Mouse (Mus musculus) heart, adult 9 months (tissue): ENCODE measurements around the gene Swt1.
"Not testable (repeated sequence)": the region's sequence is repeated elsewhere in the genome, so short reads cannot be mapped to it uniquely, and the experiment has no call there.

Experiments used
- DNase-seq, 2 experiments: peaks; one replicate each; pipeline ENCODE4 v3.0.0; 2022; ENCODE audit warnings: low spot score in 2 of 2

Swt1 gene

DNA sequence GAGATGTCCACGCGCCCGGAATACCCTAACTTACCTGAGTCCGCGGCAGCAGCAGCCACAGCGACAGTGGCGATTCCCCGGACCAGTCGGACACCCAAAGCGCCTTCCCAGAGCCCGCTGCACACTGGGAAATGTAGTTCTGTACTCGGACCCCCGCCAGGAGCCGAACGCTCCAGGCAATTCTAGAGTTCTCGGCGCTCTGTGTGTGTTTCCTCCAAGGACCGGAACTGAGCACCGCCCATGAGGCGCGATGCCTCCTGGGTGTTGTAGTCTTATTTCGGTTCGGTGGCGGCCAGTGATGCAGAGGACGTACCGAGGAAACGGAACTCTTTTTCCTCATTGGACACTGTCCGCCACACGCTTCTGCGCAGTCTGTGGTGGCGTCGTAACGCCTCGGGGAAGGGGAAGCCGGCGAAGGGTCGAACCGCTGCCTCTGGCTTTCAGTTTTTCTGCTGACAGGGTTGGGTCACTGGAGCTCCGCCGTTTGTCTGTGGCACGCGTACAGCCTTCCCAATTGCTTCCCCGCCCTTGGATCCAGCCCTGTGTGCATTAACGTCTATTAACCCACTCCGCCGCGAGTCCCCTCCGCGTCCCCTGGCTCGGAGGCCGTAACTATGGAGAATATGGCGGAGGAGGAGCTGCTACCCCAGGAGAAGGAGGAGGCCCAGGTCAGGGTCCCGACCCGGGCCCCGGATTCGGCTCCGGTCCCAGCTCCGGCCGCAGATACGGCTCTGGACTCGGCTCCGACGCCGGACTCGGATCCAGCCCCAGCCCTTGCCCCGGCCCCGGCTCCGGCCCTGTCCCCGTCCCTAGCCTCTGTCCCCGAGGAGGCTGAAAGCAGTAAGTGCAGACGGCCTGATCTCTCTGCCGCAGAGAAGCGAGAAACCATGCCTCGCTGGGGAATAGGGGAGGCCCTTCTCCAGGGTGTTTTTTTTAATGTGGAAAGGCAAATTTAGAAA lies at the start of gene Swt1, which contains the start of gene Trmt1l:
Gene Swt1, minus strand, starts transcription at position 193 of the 959 bp plus-strand sequence.
Gene Trmt1l, plus strand, starts transcription at position 280 of the 959 bp plus-strand sequence.
- DNase-seq = peak; percentile 99 to 100

DNA sequence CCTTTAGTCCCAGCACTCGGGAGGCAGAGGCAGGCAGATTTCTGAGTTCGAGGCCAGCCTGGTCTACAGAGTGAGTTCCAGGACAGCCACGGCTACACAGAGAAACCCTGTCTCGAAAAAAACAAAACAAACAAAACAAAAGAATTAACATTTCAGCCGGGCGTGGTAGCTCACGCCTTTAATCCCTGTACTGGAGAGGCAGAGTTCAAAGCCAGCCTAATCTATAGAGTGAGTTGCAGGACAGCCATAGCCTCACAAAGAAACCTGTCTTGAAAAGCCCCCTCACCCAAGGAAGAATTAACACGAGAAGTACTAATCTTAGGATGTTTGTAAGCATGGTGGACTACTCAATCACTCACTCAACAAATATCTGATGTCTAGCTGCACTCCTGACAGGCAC lies 44.1 kb upstream of the Swt1 start:
- not testable (repeated sequence) for DNase-seq

DNA sequence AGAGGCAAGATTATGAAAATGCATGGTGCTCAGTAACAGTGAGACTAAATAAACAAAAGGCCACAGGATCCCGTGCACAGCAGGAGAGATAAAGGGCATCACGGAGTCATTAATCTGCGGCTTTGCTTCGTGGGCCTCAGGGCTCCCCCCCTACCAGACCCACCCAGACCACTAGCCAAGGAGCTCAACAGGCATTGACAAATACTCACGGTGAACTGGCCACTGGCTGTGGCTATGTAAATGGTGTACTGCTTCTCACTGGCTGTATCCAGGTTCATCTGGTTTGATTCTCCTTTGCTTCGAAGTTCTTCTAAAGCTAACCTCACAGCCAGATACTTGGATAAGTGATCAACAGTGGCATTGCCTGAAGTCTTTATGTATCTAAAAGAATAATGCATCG lies 43.2 kb upstream of the Swt1 start:
- no peak for DNase-seq

DNA sequence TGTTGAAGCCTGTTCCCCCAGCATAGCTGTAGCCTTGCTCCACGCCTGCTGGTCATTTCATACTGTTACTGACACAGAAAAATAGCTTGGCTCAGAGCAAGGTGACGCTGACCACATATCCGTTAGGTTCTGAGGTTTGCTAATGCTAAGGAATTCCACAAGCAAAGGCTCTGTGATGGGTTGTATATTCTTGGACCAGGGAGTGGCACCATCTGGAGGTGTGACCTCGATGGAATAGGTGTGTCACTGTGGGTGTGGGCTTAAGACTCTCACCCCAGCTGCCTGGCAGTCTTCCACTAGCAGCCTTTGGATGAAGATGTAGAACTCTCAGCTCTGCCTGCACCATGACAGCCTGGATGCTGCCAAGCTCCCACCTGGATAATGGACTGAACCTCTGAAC lies 38.3 kb upstream of the Swt1 start:
- DNase-seq = no peak

DNA sequence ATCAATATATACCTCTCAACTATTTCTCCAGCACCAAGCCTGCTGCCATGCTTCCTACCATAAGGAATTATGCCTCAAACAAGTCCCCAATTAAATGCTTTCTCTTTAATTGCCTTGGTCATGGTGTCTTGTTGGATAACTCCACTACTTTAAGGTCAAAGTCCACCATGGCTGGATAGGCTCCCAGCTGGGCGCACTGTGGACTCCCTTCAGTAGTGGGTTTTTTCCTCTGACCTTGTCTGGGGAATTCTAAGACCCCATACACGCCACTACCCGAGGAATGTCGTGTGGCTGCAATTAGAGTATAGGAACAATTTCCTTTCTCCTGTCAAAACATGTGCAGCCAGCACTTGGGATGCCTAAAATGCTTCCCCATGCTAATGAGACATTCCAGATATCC lies 36.7 kb upstream of the Swt1 start:
- DNase-seq = no peak

DNA sequence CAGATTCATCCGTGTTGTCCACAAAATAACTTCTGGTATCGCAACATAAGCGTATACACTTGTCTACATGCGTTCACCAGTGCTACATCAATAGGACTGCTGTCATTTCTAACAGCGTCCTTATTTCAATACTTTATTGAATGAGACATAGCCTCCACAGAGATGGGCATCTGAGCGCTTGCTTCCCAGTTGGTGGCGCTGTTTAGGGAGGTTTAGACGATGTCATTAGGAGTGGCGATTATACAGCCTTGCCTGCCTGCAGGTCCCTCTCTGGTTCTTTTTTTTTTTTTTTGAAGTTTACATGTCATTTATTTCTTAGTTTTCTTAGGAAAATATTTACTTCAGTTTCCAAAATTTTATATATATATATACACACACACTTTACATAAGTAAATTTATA lies 33.0 kb upstream of the Swt1 start:
- no peak for DNase-seq

GRCm38 (mm10) chr1:151457087-151457486 lies 28.8 kb upstream of the Swt1 start:
- DNase-seq = no peak

DNA sequence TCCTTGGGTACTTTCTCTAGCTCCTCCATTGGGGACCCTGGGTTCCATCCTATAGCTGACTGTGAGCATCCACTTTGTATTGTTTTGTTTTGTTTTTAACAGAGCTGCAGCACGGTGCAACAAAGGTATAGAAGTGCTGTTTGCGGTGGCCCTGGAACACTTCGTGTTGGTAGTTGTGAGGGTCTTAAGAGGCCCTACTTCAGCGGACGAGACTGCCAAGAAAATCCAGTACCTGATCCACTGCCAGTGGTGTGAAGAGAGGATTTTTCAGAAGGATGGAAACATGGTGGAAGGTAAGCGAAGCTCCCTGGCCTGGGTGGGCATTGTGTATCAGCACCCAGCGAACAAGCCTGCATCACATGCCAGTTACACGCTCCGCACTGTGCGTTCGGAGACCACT lies 23.7 kb upstream of the Swt1 start:
- DNase-seq = no peak

- DNase-seq = no peak
Measured at GRCm38 (mm10) chr1:151450851-151451250, 22.6 kb upstream of the Swt1 start.

DNA sequence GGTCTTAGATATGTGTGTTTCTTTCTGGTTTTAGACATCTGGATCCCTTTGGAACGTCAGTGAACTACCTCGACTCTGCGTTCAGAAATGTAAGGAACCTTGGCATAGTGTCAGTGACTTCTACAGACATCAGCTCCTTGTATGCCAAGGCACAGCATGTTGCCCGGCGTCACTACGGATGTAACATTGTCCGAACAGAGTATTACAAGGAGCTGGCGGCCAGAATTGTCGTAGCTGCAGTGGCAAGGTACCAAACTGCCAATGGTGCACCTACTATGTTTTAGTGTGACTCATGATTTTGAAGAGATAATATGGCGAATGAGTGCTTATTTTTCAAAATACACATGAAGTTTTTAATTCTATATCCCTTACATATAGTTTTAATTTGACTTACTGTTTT lies 21.6 kb upstream of the Swt1 start:
- no peak for DNase-seq

DNA sequence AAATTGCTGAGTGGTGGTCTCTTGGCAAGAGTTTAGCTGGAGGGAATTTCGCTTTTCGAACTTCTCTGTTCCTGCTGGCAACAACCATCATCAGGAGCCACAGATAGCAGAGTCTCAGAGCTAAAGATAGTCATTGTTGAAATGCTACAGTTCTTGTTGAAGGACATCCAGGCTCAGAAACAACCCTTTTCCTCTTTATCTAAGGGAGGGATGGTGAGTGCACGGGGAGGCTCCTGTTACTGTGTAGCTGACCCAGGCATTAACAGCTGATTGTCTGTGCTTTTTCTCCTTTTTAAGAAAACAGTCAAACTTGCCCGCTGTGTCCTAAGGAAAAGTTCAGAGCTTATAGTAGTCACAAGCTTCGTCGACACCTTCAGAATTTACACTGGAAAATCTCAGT lies 7.2 kb upstream of the Swt1 start:
- DNase-seq = no peak

DNA sequence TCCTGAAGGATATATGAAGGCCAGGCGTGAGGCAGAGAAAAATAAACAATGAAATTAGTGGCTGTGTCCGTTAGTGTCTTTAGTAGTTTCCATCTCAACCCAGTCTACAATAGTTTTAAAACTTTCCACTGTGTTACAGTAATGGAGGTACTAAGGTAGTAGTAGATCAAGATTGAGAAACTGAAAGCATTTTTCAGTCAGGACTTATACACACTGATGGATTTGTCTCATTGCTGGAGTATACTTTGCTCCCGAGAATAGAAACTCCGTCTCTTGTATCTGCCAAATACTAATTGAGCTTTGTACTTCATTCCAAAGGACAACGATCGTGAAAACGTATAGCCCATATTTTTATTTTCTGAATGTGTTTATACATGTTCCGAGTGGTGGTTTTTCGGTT lies 1.1 kb upstream of the Swt1 start:
- no peak for DNase-seq

DNA sequence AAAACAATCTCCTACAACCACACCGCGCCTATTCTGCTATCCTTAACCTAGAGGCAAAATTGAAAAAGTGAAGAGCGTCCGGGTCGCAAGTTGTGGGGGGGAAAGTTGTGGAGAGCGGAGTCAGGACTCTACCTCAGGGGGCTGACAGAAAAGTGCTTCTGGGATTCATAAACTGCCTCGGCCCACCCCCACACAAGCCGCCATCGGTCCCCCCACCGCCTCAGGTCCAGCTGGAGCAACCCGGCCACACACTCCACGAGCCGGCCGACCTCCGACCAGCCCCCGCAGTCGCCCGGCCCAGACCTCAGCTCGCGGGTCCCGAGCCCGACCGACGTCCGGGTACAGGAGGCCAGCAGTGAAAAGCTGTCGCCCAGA lies 380 bp downstream of the Swt1 start:
- DNase-seq = no peak

- peak in 1 of 2 experiments; percentile 2 for DNase-seq
Measured at GRCm38 (mm10) chr1:151426947-151427600, 1.2 kb downstream of the Swt1 start.

DNA sequence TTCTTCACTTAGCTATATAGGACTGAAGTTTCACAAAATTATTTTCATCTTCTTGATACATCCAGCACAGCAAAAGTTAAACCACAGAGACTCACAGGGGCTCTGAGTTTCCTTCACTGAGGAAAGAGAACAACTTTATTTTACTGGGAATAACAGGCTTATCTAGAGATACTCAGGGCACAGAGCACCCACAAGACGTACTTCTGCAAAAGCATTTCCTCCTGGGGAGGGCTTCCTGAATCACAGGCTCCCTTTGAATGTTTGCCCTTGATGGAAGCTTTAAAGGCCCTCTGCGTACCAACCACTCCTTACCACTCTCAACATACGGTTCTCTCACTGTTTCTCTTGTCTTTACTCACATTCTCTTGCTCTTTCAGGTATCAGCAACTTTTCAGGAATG lies 6.1 kb downstream of the Swt1 start:
- no peak for DNase-seq

DNA sequence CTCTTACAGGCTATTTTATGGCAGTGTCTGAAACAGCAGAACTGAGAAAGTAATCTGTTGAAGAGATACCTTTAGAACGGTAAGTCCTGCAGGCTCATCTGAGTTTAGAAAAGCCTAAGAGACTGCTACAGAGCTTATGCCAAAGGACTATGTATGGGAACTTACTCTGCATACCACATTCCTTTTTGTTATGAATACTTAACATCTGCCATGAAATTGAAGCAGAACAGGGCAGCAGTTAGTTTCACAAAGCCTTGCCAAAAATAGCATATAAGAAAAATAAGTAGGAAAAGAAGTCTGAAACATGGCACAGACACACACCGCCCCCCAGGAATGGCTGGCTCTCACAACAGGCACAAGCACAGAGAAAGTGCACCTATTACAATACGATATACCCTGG lies 18.4 kb downstream of the Swt1 start:
- DNase-seq = no peak

- DNase-seq = no peak
Measured at GRCm38 (mm10) chr1:151390029-151390428, 38.2 kb downstream of the Swt1 start.

GRCm38 (mm10) chr1:151377353-151377752 lies 50.9 kb downstream of the Swt1 start:
- DNase-seq = no peak

DNA sequence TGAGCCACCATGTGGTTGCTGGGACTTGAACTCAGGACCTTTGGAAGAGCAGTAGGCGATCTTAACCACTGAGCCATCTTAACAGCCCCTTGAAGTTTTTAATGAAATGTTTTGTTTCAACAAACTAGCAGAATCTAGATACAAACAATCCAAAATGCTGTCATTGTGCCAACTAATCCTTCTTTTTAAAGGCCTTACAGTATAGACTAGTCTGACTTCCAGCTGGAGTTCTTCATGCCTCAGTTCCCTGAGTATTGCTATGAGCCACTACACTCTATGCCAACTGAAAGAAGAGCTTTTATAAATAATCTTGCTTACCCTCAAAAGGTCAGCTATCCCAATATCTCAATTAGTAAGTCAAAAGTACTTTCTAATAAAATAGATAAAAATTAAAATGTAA lies 55.4 kb downstream of the Swt1 start:
- no peak for DNase-seq

DNA sequence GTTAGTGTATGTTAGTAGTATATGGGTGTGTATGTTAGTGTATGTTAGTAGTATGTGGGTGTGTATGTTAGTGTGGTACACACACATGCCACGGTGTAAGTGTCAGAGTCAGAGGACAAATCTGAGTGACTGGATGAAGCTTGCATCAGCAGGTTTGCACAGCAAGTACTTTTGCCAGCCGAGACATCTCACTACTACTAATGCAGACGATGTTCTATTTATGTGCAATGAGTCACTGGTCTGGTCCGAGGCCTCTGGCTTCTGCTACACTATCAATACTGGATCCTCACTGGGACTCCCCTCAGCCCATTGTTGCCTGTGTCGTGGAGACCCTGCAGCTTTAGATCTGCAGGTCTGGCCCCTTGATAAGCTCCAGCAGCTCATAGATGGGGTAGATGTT lies 56.7 kb downstream of the Swt1 start:
- DNase-seq = no peak

DNA sequence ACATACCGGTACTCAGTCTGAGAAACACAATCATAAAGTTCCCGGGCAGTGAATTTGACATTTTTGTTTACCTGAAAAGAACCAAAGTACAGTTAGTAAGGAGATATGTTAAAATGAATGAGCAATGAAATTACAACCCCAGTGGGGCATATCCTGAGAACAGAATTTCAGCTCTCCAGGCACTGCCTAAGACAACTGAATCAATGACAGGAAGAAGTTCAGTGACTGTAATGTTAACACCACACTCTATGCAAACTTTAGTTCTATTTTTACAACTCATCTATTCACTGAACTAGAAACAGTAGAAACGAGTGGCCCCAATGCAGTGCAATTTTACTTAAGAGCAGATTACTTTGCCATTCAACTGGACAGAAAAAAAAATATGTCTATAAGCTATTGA lies 57.7 kb downstream of the Swt1 start:
- DNase-seq = no peak

- DNase-seq = no peak
Measured at GRCm38 (mm10) chr1:151368444-151368843, 59.8 kb downstream of the Swt1 start.

- no peak for DNase-seq
Measured at GRCm38 (mm10) chr1:151367721-151368324, 60.4 kb downstream of the Swt1 start.
